Mouse (Mus musculus) CH12.LX (cell line): ENCODE data around the gene Csrnp1. TPM values are rescaled to one million over a fixed set of nuclear protein-coding genes. Genes with fewer than 3 reads are reported as not detected.

Source experiments
- DNase-seq: peaks from one replicate; pipeline ENCODE4 v3.0.0-alpha.2; 2013; ENCODE audit errors: extremely low read depth
- H3K27ac ChIP-seq: 2 replicates; pipeline ENCODE4 v1.5.1; 2012; ENCODE audit warnings: low read depth, mild to moderate bottlenecking, control low read depth, moderate library complexity; ENCODE audit not compliant: insufficient read depth
- H3K27me3 ChIP-seq: replicated peaks from 2 replicates; pipeline ENCODE3; 2012; ENCODE audit warnings: inconsistent platforms
- H3K36me3 ChIP-seq, 2 experiments: replicated peaks in 1 of 2; 2 replicates each; pipeline versions ENCODE3 to v1.6.1; 2012; ENCODE audit warnings: inconsistent platforms in 1 of 2, low read length in 1 of 2, mild to moderate bottlenecking in 1 of 2, mixed read lengths in 1 of 2, moderate library complexity in 1 of 2; ENCODE audit not compliant: control insufficient read depth in 1 of 2, insufficient read depth in 1 of 2
- H3K4me1 ChIP-seq, 2 experiments: 2 replicates each; pipeline ENCODE4 v1.6.1; 2012; ENCODE audit warnings: inconsistent platforms in 1 of 2, moderate library complexity in 1 of 2; ENCODE audit not compliant: insufficient read depth in 2 of 2, control insufficient read depth in 1 of 2
- H3K4me2 ChIP-seq: 2 replicates; pipeline ENCODE4 v1.6.1; 2012; ENCODE audit warnings: low read depth, mild to moderate bottlenecking, control low read depth; ENCODE audit not compliant: poor library complexity, insufficient read depth, severe bottlenecking
- H3K4me3 ChIP-seq, 3 experiments: fragments of 150-350 bp in 1 of 3; sonication (generic) in 1 of 3; replicated peaks in 1 of 3; 2 replicates each; pipeline versions ENCODE3 to v1.5.1; 2011 to 2012; ENCODE audit warnings: low read depth in 2 of 3, low read length in 2 of 3, mild to moderate bottlenecking in 2 of 3, moderate library complexity in 2 of 3, control low read depth in 1 of 3, improper control_type of control experiment in 1 of 3, inconsistent platforms in 1 of 3, mixed read lengths in 1 of 3; ENCODE audit not compliant: poor library complexity in 1 of 3
- H3K79me2 ChIP-seq: replicated peaks from 2 replicates; pipeline ENCODE4 v1.6.1; 2012; ENCODE audit warnings: mild to moderate bottlenecking, moderate library complexity; ENCODE audit not compliant: control insufficient read depth, poor library complexity, insufficient read depth, severe bottlenecking; ENCODE audit errors: extremely low read depth
- H3K9ac ChIP-seq: 2 replicates; pipeline ENCODE4 v1.6.1; 2012; ENCODE audit warnings: low read depth, mild to moderate bottlenecking, control low read depth, moderate library complexity; ENCODE audit not compliant: insufficient read depth
- H3K9me3 ChIP-seq: replicated peaks from 2 replicates; pipeline ENCODE3; 2012; ENCODE audit warnings: low read length, inconsistent platforms, mixed read lengths
- BHLHE40 ChIP-seq: IDR thresholded peaks from 2 replicates; pipeline ENCODE4 v1.6.1; 2011; ENCODE audit warnings: mild to moderate bottlenecking, low read depth, low read length, improper control_type of control experiment
- CHD1 ChIP-seq: IDR thresholded peaks from 2 replicates; pipeline ENCODE4 v1.6.1; 2012; ENCODE audit warnings: low read depth, low read length, improper control_type of control experiment, inconsistent platforms
- CHD2 ChIP-seq: IDR thresholded peaks from 2 replicates; pipeline ENCODE4 v1.6.1; 2011; ENCODE audit warnings: low read length, improper control_type of control experiment
- CTCF ChIP-seq, 2 experiments: IDR thresholded peaks in 1 of 2; conservative IDR thresholded peaks in 1 of 2; 2 replicates each; pipeline ENCODE4 v1.5.1; 2011 to 2012; ENCODE audit warnings: low read depth in 2 of 2, low read length in 2 of 2, improper control_type of control experiment in 1 of 2, inconsistent platforms in 1 of 2, mild to moderate bottlenecking in 1 of 2, moderate library complexity in 1 of 2
- ELF1 ChIP-seq: IDR thresholded peaks from 2 replicates; pipeline ENCODE4 v1.6.1; 2014; ENCODE audit warnings: low read depth, mild to moderate bottlenecking, inconsistent platforms, low read length, improper control_type of control experiment
- EP300 ChIP-seq: IDR thresholded peaks from 2 replicates; pipeline ENCODE4 v1.6.1; 2011; ENCODE audit warnings: low read length, improper control_type of control experiment
- GABPA ChIP-seq: IDR thresholded peaks from 2 replicates; pipeline ENCODE4 v1.6.1; 2012; ENCODE audit warnings: low read depth, low read length, improper control_type of control experiment, inconsistent platforms; ENCODE audit not compliant: insufficient replicate concordance
- IRF4 ChIP-seq: IDR thresholded peaks from 2 replicates; pipeline ENCODE4 v1.6.1; 2014; ENCODE audit warnings: low read depth, mild to moderate bottlenecking, inconsistent platforms, low read length, improper control_type of control experiment
- JUND ChIP-seq: conservative IDR thresholded peaks from 2 replicates; pipeline ENCODE4 v1.6.1; 2011; ENCODE audit warnings: low read depth, low read length, improper control_type of control experiment
- MAX ChIP-seq: IDR thresholded peaks from 2 replicates; pipeline ENCODE4 v1.6.1; 2011; ENCODE audit warnings: low read length, improper control_type of control experiment
- MAZ ChIP-seq: IDR thresholded peaks from 2 replicates; pipeline ENCODE4 v1.6.1; 2012; ENCODE audit warnings: low read depth, mild to moderate bottlenecking, inconsistent platforms, low read length, improper control_type of control experiment, moderate library complexity
- MXI1 ChIP-seq: IDR thresholded peaks from 2 replicates; pipeline ENCODE4 v1.6.1; 2011; ENCODE audit warnings: mild to moderate bottlenecking, low read depth, low read length, improper control_type of control experiment
- PAX5 ChIP-seq: IDR thresholded peaks from 2 replicates; pipeline ENCODE4 v1.6.1; 2012; ENCODE audit warnings: low read length, inconsistent platforms, mixed read lengths
- POLR2A ChIP-seq: IDR thresholded peaks from 2 replicates; pipeline ENCODE4 v1.6.1; 2011; ENCODE audit warnings: low read depth, mild to moderate bottlenecking, improper control_type of control experiment, low read length
- POLR2AphosphoS2 ChIP-seq: IDR thresholded peaks from 2 replicates; pipeline ENCODE4 v1.6.1; 2011; ENCODE audit warnings: low read depth, low read length, improper control_type of control experiment
- RAD21 ChIP-seq: IDR thresholded peaks from 2 replicates; pipeline ENCODE4 v1.6.1; 2011; ENCODE audit warnings: low read depth, mild to moderate bottlenecking, low read length, improper control_type of control experiment, moderate library complexity
- SIN3A ChIP-seq: IDR thresholded peaks from 2 replicates; pipeline ENCODE4 v1.6.1; 2012; ENCODE audit warnings: low read length, improper control_type of control experiment, inconsistent platforms
- SMC3 ChIP-seq: IDR thresholded peaks from 2 replicates; pipeline ENCODE4 v1.6.1; 2011; ENCODE audit warnings: low read depth, low read length, improper control_type of control experiment
- TCF12 ChIP-seq: IDR thresholded peaks from 2 replicates; pipeline ENCODE4 v1.6.1; 2014; ENCODE audit warnings: low read depth, mild to moderate bottlenecking, inconsistent platforms, low read length, improper control_type of control experiment
- UBTF ChIP-seq: IDR thresholded peaks from 2 replicates; pipeline ENCODE4 v1.6.1; 2012; ENCODE audit warnings: low read depth, mild to moderate bottlenecking, inconsistent platforms, low read length, improper control_type of control experiment, moderate library complexity
- USF2 ChIP-seq: conservative IDR thresholded peaks from 2 replicates; pipeline ENCODE4 v1.6.1; 2011; ENCODE audit warnings: low read depth, low read length, improper control_type of control experiment
- ZC3H11A ChIP-seq: IDR thresholded peaks from 2 replicates; pipeline ENCODE4 v1.6.1; 2012; ENCODE audit warnings: low read depth, mild to moderate bottlenecking, inconsistent platforms, low read length, improper control_type of control experiment
- ZKSCAN1 ChIP-seq: IDR thresholded peaks from 2 replicates; pipeline ENCODE4 v1.6.1; 2012; ENCODE audit warnings: low read depth, inconsistent platforms, low read length, improper control_type of control experiment, borderline replicate concordance
- ZNF384 ChIP-seq: IDR thresholded peaks from 2 replicates; pipeline ENCODE4 v1.6.1; 2012; ENCODE audit warnings: low read depth, low read length, improper control_type of control experiment, inconsistent platforms
- dilution Hi-C: fragments of 300-500 bp; cut with MboI; formaldehyde crosslinking; loops from 2 replicates; pipeline ENCODE4 v1.14.3; 2020; ENCODE audit warnings: low sequenced_read_pairs; ENCODE audit not compliant: extremely low pct_unique_long_range_greater_than_20kb, extremely low pct_ligation_motif_present
- in situ Hi-C: fragments of 300-500 bp; cut with MboI; formaldehyde crosslinking; loops from 3 replicates; pipeline ENCODE4 v1.14.3; 2019; ENCODE audit warnings: low sequenced_read_pairs, low pct_ligation_motif_present, low pct_unique_long_range_greater_than_20kb, mixed read lengths
- polyA plus RNA-seq: library from polyadenylated mRNA; unstranded; fragments of >175 nt; gene quantifications from 2 replicates; pipeline ENCODE4 v1.2.1, GENCODE M21; 2012; ENCODE audit warnings: low read depth; ENCODE audit not compliant: insufficient read length
- total RNA-seq, 2 experiments: library from RNA; depleted of rRNA; stranded (reverse); fragments of 300-350 nt in 1 of 2; fragments of >200 nt in 1 of 2; gene quantifications; 2 replicates each; pipeline ENCODE4 v1.2.3; 2012 to 2014

Csrnp1 gene
- total and polyA plus RNA-seq, 3 experiments, result 7.8 to 15.5 (median 8.6) TPM

GRCm38 (mm10) chr9:119962987-119963667 is 21.3 kb downstream of the Csrnp1 start (continued):
- TF ChIP-seq MAX (no peak), POLR2AphosphoS2 (no peak), ZKSCAN1 (no peak), CHD2 (no peak), CTCF (conservative IDR thresholded peaks at IDR 0.05 in 1 of 2, IDR thresholded peaks at IDR 0.05 in 1 of 2; ENCODE audit: low read depth in 2 of 2, low read length in 2 of 2) (peak; percentile 23 to 92; a peak in 2 of 4 replicates), CHD1 (no peak), IRF4 (no peak), BHLHE40 (peak; percentile 75)

- H3K9ac ChIP-seq, result no peak overlapping the region
- in situ Hi-C loops, result no loop called here
- no peak overlapping the region for H3K4me2 ChIP-seq
- peaks cover 8 to 18% of the 10 kb centered on the region in 2 experiments for H3K4me1 ChIP-seq
- no peak overlapping the region for H3K4me3 ChIP-seq
- no peak for TF ChIP-seq GABPA
- TF ChIP-seq SMC3, result no peak
- no peak for TF ChIP-seq SIN3A
- no peak for TF ChIP-seq EP300
- TF ChIP-seq MAX, result no peak
- no peak for TF ChIP-seq JUND
- no peak for TF ChIP-seq TCF12
- no peak for TF ChIP-seq POLR2A
- no peak for TF ChIP-seq ZNF384
- no peak for TF ChIP-seq ELF1
- TF ChIP-seq UBTF, result no peak
- TF ChIP-seq USF2, result no peak
- no peak for TF ChIP-seq BHLHE40
- TF ChIP-seq RAD21, result no peak
- TF ChIP-seq CHD1, result no peak
- DNase-seq, result no peak
- dilution Hi-C loops, result no loop called here
- H3K27ac ChIP-seq, result no peak overlapping the region
- no peaks in the 10 kb centered on the region for H3K9me3 ChIP-seq
- no peaks in the 10 kb centered on the region for H3K79me2 ChIP-seq
- H3K36me3 ChIP-seq, result no peaks in the 10 kb centered on the region
- peaks cover 5% of the 10 kb centered on the region for H3K27me3 ChIP-seq
Observed at GRCm38 (mm10) chr9:119962216-119962615, 22.2 kb downstream of the Csrnp1 start.

GRCm38 (mm10) chr9:119958835-119959234 is 25.6 kb downstream of the Csrnp1 start:
- no peak overlapping the region for H3K4me3 ChIP-seq
- in situ Hi-C loops, result no loop called here
- TF ChIP-seq ZC3H11A (no peak), IRF4 (no peak), JUND (no peak), ZKSCAN1 (no peak), USF2 (no peak), CHD1 (no peak), CHD2 (no peak), MXI1 (no peak), POLR2AphosphoS2 (no peak), MAZ (no peak), PAX5 (no peak)
- no peak overlapping the region for H3K9ac ChIP-seq
- no peak for DNase-seq
- no peak overlapping the region for H3K4me2 ChIP-seq
- peaks cover 5% of the 10 kb centered on the region for H3K27me3 ChIP-seq
- dilution Hi-C loops, result no loop called here
- no peak overlapping the region for H3K27ac ChIP-seq
- H3K79me2 ChIP-seq, result no peaks in the 10 kb centered on the region
- no peaks in the 10 kb centered on the region for H3K36me3 ChIP-seq
- H3K4me1 ChIP-seq, result peaks cover 8 to 18% of the 10 kb centered on the region in 2 experiments
- no peaks in the 10 kb centered on the region for H3K9me3 ChIP-seq
